Mouse (Mus musculus) adrenal gland, adult 8-10 months (tissue): ENCODE measurements around the gene Dph2. TPM values are rescaled to one million over a fixed set of nuclear protein-coding genes. Genes with fewer than 3 reads are reported as not detected.

ENCODE experiments used
- DNase-seq: peaks from one replicate; pipeline ENCODE4 v3.0.0; 2022
- total RNA-seq, 4 experiments: library from RNA; stranded (reverse); gene quantifications; 2 replicates each; pipeline ENCODE4 v1.2.4; 2022

Gene Dph2
- total RNA-seq, 4 experiments from 2014 or later: 8.7 to 13.8 (median 11.2) TPM

DNA sequence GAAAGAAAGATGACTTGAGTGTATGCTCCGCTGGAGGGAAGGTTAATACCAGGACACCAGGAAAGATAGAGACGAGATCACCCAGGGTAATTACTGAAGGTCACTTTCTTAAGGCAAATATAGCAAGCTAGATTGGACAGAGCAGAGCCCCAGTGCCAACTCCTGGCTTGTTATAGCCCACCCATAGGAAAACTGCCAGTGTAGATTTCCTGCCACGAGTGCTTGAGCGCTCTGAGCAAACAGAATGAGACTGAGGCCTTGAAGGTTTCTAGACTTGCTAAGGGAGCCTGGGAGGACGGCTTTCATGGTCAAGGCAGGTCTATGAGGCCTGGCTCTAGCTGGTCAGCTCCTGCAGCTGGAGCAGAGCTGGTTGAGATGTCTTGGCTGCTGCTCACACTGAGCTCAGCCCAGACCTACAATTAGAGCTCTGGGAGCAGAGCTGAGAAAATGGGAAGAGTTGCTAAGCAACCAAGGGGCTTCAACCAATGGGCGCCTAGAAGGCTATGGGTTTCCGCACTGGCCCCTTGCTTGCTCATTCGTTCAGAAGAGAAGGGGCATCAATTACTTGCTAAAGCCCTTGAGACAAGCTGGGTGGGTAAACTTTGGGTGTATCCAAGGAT is 17.1 kb upstream of the Dph2 start:
- no peak for DNase-seq

DNA sequence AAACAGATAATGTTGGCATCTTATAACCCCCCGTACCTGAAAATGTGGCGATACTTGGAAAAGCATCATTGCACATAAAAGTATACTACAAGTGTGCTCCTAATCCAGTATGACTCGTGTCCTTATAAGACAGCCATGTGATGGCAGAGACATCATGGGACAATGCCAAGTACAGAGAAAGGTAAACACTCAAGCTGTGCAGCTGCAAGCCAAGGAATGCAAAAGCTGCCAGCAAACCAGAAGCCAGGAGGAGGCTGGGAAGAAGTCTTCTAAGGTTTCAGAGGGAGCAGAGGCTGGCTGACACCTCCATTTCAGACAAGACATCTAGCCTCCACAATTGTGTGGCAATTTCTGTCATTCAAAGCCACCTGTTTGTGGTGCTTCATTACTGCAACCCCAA is 14.4 kb upstream of the Dph2 start:
- no peak for DNase-seq

DNA sequence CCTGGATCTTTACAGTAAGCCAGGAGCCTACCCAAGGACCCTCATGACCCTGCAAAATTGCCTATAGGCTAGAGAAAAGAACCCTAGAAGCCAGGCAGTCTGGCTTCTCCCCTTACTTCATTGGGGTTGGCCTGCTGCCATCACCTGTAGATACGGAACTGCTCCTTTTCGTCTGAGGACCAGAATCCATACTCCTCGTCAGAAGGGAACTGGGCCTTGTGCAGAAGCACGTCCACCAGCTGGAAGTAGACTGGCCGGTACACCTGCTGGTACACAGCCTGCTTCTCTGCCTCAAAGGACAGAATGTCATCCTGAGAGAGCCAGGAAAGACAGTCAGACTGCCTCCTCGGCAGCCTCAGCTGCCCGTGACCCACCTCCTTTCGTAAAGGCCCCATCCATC is 12.9 kb upstream of the Dph2 start:
- no peak for DNase-seq

DNA sequence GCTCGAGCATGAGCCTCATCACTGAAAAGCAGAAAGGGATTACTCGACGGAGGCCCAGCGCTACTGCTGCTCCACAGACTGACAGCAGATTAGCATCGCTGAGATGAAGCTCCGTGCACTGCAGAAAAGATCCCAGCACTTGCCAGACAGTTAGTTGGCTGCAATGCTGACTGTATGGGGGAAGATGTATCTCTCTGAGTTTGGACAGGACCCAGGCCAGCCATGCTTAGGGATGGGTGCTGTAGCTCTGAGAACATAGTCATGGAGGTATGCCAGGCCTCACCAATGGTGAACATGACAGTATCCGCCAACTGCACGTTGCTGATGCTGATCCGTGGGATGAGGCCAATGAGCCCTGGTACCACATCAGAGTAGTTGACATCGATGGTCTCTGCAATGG is 12.3 kb upstream of the Dph2 start:
- DNase-seq: no peak

DNA sequence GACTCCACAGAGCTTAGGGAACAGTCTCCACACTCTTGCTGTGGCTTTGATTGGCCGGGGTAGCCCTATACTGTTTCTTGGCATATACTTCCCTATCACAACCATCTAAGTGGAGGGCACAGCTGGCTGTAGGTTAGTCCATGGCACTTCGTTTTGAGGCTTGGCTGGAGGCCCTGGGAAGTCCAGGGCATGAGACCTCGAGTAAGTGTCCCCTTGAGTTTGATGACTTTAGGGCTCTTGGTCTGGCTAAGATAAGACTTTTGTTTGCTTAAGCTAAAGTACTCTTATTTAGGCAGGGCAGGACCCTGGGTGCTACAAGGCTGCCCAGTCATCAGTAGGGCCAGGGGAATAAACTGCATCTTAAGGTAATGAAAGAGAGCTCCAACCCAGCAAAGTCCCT is 6.3 kb upstream of the Dph2 start:
- DNase-seq: no peak

DNA sequence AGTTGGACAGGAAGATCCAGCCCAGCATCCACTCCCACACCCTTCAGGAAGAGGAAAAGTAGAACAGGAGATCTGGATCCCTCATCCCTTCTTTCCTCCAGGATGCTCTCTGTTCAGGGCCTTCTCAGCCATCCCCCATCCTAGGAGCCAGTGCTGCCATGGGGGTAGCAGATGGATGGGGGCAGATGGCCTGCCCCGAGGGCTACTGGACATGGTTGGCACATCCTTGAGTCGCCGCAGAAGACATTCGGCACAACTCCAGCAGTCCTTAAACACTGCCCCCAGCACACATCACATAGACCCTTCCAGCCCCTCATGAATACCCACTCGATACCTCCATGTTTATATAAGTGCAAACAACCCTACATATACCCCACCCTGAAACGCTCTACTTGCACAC is 4.2 kb upstream of the Dph2 start:
- no peak for DNase-seq

DNA sequence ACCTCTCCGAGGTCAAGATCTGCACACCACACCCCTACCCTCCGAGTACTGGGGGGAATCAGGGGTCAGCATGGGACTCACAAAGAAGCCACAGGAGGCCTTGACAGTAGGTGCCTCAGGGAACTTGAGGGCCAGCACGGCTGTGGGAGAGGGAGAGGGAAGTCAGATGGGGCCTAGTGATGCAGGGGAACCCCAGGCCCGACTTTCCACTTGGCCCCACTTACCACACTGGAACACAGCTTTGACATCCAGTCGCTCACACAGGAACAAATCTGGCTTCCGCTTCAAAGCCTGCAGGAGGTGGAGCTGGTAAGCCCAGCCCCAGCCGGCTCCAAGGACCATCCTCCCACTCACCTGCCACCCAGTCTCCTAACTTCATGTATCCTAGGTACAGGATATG is 3.5 kb upstream of the Dph2 start:
- DNase-seq: no peak

DNA sequence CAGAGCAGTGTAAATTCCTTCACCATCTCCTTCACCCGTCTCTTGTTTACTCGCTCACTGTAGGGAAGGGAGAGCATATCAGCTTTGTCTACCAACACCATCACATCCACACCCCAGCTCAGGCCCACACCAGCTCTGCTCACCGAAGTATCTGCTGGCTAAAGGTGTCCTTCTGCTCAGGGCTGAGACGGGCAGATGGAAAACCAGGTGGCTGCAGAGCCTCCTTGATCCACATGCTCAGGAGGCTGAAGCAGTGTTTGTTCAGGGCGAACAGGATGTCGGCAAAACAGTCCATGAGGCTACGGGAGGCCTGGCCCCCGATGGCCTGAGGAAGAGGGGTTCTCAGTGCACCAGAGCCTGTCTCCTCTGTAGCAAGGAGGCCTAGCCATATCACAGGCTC is 2.8 kb upstream of the Dph2 start:
- DNase-seq: no peak

DNA sequence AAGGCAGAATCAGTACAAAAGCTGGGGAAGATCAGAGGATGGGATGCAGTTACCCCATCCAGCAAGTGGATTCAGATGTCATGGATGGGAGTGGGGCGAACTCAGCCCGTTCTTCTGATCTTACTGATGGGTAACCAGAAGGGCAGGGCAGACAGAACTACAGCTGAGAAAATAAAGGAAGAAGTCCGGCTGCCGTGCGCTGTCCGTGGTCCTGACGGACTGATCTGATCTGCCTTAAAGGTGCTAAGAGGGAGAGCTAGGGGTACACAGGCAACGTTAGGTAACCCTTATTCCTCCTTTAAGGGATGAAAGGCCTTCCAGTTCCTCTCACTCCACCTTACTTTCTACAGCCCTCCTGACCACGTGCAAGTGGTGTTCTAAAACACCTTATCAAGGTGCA is 1.5 kb upstream of the Dph2 start:
- DNase-seq: no peak

DNA sequence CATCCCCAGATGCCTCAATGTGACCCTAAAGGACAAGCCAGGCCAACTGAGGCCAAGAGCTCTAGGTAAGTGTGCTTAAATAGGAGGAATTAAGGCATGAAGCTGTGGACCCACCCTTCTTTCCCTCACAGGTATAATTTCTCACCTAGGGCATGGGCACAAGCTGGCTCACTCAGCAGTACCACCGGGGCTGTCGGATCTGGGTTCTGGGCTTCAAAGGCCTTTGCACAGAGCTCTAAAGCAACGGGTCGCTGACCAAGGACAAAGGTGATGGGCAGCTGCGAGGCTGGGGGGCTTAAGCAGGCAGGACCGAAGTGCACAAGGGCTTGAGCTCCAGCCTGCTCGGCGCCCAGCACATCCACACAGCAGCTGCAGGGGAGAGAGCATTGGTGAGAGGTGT is 1.1 kb downstream of the Dph2 start:
- DNase-seq: no peak

DNA sequence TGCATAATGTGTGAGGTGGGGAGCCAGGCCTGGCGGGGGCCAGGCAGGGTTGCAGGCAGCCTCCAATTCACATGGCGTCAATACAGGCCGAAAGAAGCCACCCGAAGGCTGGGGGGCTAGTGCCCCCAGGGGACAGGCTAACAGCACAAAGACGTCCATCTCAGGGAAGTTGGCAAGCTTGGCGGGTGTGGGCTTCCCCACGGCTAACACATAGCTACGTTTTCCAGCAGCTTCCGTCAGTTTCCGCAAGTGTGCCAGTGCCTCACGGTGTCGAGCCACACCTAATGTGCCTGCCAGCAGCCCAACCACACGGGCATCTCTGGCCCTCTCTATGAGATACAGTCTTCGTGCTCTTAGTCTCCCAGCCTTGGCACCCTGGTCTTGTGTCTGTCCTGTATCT is 1.8 kb downstream of the Dph2 start:
- DNase-seq: no peak

DNA sequence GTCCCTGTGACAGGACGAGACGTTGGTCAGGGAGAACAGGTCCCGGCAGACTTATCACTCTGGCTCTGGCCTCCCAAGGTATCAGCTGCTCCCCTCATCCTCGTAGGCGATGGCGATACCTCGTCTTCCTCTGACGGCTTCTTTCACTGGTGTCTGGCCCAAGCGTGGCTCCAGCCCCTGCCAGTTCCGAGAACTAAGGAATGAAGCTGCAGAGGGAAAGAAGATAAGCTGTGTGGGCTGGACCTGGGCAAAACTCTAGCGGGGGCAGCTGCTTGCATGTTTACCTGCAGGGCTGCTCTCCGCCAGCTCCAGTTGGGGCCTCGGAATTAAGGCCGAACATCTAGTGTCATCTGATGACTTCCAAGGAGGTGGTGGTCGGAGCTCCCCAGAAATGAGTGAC is 2.4 kb downstream of the Dph2 start:
- no peak for DNase-seq

DNA sequence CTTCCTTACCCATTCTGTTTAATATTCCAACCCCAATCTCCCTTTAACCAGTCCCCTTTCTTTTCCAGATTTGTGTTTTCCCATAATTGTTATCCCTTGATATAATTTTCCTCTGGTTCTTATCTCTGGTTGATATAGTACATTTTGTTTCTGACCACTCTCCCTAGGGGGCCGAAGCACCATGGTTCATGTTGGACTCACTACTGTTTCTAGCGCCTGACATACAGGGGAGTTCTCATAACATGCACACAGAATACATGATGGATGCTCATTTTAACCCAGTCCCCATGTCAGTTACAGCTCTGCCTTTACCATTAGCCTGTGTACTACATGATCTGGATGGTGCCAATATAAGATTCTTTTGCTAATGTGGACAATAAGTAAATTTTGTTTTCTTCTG is 3.9 kb downstream of the Dph2 start:
- no peak for DNase-seq

DNA sequence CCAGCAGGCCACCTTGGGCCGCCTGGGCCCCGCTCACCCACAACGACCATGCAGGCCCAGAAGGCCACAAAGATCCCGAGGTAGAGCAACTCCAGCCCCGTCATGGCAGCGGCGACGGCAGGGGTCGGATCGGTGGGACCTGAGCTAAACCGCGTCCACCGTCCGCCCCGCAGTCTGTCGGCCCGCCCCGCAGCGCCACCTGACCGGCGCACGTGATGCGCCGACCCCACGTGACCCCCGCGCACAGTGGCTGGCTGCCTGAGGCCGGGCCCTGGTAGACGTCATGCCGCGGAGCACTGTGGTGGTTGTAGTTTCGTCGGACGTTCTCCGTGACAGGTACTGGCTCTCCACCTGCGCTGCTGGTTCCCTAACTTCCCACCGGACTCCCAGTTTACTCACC is 4.7 kb downstream of the Dph2 start, which contains the start of gene Atp6v0b:
TSS of gene Atp6v0b (minus strand) at position 201 of the 400 bp plus-strand sequence.
- peak; percentile 90 for DNase-seq

DNA sequence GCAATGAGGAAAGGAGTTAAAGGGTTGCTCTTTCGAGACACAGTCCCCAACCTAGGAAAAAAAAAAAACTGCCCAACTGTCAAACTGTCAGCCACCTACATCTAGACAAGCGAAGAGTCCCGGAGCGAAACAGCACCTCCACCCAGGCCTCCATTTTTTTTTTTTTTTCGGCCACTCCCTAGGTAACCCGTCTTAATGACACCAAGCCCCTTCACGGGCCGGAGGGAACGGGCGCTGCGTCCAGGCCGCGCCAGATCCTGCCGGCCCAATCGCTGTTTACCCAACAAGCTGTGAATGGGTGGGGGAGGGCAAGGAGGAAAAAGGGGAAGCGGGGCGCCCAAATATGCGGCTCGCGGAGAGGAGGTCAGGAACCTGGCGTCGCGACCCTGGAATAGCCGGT is 5.2 kb downstream of the Dph2 start:
- DNase-seq: no peak

DNA sequence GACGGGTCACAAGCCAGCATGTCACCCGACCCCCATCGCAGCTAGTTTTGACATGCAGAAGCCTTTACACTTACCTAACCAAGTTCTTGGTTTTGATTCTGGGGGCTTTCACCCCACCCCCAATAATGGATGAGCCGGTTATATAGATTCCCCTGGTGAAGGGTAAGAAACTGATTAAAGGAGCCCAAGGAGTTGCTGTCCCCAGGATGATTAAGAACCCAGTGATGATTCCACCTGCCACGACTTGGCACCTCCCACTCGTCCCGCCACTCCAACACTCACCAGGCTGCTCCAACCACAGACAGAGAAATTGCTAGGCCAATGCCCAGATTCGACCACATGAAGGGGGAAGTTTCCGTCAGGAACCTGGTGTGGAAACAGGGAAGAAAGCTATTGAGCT is 5.8 kb downstream of the Dph2 start:
- no peak for DNase-seq

DNA sequence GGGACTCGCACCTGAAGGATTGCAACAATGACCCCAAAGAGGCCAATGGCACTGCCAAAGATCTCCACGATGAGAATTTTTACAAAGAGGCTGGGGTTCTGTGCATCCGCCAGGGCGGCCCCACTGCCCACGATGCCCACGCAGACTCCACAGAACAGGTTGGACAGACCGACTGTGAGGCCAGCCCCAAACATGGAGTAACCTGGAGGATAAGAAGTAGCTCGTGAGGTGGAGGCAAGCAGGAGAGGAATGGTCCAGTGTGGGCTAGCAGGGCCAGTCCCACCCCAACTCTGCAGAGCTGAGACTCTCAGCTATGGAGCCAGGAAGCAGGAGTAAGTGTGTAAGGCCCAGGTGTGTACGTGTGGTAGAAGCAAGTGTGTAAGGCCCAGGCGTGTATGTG is 6.7 kb downstream of the Dph2 start:
- no peak for DNase-seq

DNA sequence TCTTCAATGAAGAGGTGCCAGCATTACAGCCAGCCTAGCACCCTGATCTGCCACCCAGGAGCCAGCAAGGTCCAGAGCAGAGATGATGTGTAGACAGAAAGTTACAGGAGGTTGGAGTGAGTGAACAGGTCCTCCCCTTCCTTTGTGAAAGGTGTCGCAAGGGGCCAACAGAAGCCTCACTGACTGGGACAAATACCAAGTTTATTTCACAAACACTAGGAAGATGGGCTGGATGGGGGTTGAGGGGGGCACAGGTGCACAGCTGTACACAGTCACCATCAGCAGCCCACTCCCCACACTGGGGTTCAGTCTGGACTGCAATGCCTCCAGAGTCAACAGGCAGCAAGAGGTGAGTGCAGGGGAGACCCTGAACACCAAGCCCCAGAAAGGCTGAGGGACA is 7.7 kb downstream of the Dph2 start:
- no peak for DNase-seq

DNA sequence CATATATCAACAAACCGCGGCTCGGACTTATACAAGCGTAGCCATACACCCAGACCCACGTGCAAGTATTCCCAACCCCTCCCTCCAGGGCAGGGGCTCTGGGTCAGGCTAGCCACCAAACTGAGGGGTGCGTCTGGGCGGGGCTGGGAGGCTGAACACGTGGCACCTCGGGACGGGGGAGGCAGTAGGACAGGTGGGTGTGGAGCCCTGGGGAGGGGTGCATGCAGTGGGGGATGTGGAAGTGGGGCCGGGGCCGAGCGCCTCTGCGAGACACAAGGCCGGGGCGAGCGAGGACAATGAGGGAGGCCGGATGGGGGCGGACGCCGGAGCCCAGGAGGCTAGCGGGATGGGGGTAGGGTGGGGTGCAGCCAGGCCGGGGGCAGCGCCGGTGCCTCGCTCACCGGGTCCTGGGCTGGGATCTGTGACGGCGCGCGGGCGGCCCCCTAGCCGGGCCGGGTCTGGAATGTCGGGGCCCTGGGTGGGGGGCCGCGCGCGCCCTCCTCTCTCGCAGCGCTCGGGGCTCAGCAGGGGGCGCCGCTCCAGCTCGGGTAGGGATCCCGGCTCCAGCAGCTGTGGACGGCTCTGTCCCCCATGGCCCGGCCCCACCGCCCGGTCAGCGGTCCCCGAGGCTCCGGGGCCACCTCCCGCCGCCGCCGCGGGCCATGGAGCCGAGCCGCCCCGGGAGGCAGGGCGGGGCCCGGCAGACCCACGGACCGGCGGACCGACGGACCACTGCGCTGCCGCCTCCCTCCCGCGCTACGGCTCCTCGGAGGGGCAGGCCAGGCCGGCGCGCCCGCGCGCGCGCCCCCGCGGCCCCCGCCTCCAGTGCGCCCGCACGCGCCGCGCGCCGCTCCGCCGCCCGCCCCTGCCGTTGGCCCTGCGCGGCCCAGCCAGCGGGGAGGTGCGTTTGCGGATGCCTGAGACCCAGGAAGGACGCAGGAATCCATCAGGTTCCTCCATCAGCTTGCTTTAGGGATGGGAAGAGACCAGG is 8.8 kb downstream of the Dph2 start, which contains the start of gene B4galt2:
TSS of gene B4galt2 (minus strand) at position 787 of the 991 bp plus-strand sequence.
- DNase-seq: no peak

DNA sequence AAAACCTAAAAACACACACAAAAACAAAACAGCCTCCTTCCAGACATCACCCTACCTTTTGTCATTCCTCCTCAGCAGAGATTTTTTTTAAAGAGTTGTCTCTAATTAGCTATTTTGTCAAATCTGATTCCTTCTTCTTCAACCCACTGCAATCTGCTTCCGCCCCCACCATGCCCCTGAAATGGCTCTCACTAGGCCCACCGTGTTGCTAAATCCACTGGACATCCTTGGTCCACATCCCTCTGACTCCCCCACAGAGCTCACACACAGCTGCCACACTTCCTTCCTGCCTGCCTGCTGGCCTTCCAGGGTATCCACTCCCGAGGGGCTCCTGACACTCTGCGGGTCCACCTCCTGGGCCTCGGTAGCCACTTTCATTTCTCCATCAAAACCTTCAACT is 13.1 kb downstream of the Dph2 start:
- no peak for DNase-seq

DNA sequence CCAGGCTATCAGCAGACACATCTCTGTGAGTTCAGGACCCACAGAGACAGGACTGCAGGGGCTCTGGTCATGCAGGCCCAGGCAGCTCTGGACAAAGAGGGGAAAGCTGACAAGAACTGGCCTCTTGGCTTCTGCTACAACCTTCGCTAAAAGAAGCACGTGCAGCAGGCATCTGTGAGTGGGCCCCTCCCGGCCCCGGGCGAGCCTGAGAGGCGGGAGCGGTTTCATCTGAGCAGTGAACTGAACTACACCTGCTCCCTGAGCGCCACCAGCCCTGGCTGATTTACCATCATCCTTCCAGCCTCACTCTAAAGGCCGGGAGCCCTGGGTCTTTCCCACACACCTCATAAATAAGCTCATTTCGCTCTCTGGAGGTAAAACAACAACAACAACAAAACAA is 13.5 kb downstream of the Dph2 start:
- no peak for DNase-seq

DNA sequence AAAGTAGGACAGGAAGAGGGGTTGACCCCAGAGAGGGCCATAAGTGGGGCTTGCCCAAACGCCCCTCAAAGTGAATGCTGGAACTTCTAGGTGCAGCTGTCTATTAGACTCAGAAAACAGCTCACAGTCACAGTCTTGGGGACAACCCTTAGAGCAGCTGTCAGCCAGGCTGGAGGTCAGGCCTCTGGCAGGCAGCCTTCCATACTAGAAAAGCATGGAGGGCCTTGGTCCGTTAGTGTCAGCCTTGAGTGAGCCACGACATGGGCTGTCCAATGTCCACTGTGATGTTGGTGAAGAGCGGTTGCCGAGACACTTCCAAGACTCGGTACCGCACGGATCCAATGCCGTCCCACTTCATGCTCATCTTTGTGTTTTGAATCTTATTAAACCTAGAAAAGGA is 18.2 kb downstream of the Dph2 start:
- no peak for DNase-seq

DNA sequence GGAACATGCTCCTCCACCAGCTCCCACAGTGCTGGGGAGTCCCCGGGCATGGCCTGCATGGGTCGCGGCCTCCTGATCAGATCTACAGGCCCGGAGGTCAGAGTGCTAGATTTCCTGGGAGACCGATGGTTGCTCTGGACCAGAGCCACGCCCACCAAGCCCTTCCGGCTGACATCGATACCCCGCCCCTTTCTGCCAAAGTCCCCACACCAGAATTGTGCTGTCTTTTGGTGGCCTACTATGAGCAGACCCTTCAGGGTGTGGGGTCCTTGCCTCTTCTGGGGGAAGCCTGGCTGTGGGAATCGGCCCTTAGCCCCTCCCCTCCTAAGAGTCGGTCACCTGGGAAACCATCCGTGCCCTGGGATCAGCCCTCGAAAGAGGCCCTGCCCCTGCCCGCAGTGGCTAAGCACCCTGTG is 19.4 kb downstream of the Dph2 start, which contains the start of gene Ccdc24:
TSS of gene Ccdc24 (minus strand) at position 87 of the 416 bp plus-strand sequence.
- no peak for DNase-seq

DNA sequence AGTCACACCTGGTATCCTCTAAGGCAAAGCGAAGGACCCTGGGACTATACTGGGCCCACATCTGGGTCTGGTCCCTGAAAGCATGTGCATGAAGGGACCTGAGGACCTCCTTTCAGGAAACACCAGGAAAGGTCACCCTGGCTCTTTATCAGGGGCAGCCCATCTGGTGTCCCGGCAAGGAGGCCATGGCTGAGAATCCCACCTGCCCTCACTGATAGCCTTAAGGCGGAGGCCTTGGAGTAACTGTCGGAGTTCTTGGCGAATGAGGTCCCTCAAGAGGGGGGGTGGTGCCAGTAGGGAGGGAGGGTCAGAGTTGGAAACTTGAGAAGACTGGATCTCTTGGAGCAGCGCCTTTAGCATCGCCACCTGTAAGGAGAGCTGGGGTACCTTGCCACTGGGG is 20.0 kb downstream of the Dph2 start:
- DNase-seq: no peak
